Mouse (Mus musculus) liver, postnatal 0 days (tissue): ENCODE data around the gene Paqr4.

ENCODE experiments used
- CTCF ChIP-seq: sonication (generic); IDR thresholded peaks from 2 replicates; pipeline ENCODE4 v1.5.1; 2016; ENCODE audit warnings: antibody characterized with exemption, low read depth
- EP300 ChIP-seq: IDR thresholded peaks from 2 replicates; pipeline ENCODE4 v1.6.1; 2016; ENCODE audit warnings: antibody characterized with exemption, low read depth, mild to moderate bottlenecking

GRCm38 (mm10) chr17:23730441-23730840 is 10.2 kb downstream of the Paqr4 start:
- no peak for TF ChIP-seq EP300
- no peak for TF ChIP-seq CTCF
